Mouse (Mus musculus) cortical plate, adult 2 months (tissue): ENCODE data around the gene Aip. TPM values are rescaled to one million over a fixed set of nuclear protein-coding genes. Genes with fewer than 3 reads are reported as not detected.
"Not testable (repeated sequence)": the region's sequence is repeated elsewhere in the genome, so short reads cannot be mapped to it uniquely, and the experiment has no call there.

Source experiments
- H3K27ac ChIP-seq: fragments of 200-500 bp; 2 replicates; pipeline ENCODE4 v1.5.1; 2012; ENCODE audit warnings: low read length, control low read depth, inconsistent platforms; ENCODE audit not compliant: insufficient read depth
- H3K4me1 ChIP-seq: fragments of 200-500 bp; 2 replicates; pipeline ENCODE4 v1.6.1; 2011; ENCODE audit warnings: low read length; ENCODE audit not compliant: control insufficient read depth, insufficient read depth
- H3K4me3 ChIP-seq: fragments of 200-500 bp; 2 replicates; pipeline ENCODE4 v1.5.1; 2011; ENCODE audit warnings: mild to moderate bottlenecking, low read length, control low read depth; ENCODE audit not compliant: insufficient read depth
- CTCF ChIP-seq: fragments of 200-500 bp; IDR thresholded peaks from 2 replicates; pipeline ENCODE4 v1.5.1; 2011; ENCODE audit warnings: mild to moderate bottlenecking, control low read depth, low read length; ENCODE audit not compliant: insufficient read depth; ENCODE audit errors: extremely low read depth
- POLR2A ChIP-seq: fragments of 200-500 bp; IDR thresholded peaks from 2 replicates; pipeline ENCODE4 v1.6.1; 2011; ENCODE audit warnings: mild to moderate bottlenecking, low read length, control low read depth; ENCODE audit not compliant: insufficient read depth; ENCODE audit errors: extremely low read depth
- polyA plus RNA-seq: library from polyadenylated mRNA; depleted of rRNA; stranded (reverse); fragments of >200 nt; gene quantifications from 2 replicates; pipeline ENCODE4 v1.2.3, GENCODE M21; 2012

The Aip gene
- polyA plus RNA-seq, 1 experiment, result 167 TPM

- TF ChIP-seq POLR2A (no peak), CTCF (no peak)
- H3K4me1 ChIP-seq, result peaks cover 5% of the 10 kb centered on the region
- no peak overlapping the region for H3K27ac ChIP-seq
- H3K4me3 ChIP-seq, result no peak overlapping the region
Observed at GRCm38 (mm10) chr19:4122411-4123370, 3.0 kb downstream of the Aip start.

- not testable (repeated sequence) for H3K4me3 ChIP-seq, H3K27ac ChIP-seq
Observed at GRCm38 (mm10) chr19:4121896-4122295, 3.8 kb downstream of the Aip start.

GRCm38 (mm10) chr19:4121097-4121805 is 4.4 kb downstream of the Aip start:
- peak overlapping the region; percentile 47 for H3K4me3 ChIP-seq
- peak overlapping the region; percentile 26 for H3K27ac ChIP-seq
- TF ChIP-seq POLR2A (peak; percentile 82), CTCF (no peak)
- H3K4me1 ChIP-seq, result peaks cover 5% of the 10 kb centered on the region

More at GRCm38 (mm10) chr19:4121896-4122295, 3.8 kb downstream of the Aip start:
- H3K4me1 ChIP-seq, result not testable (repeated sequence)

GRCm38 (mm10) chr19:4120496-4120895 is 5.2 kb downstream of the Aip start:
- Histone ChIP-seq H3K27ac (no peak overlapping the region), H3K4me3 (no peak overlapping the region)

GRCm38 (mm10) chr19:4119716-4120487 is 5.8 kb downstream of the Aip start:
- TF ChIP-seq POLR2A (no peak), CTCF (no peak)
- H3K4me1 ChIP-seq, result peaks cover 5% of the 10 kb centered on the region
- H3K4me3 ChIP-seq, result no peak overlapping the region
- no peak overlapping the region for H3K27ac ChIP-seq

More at GRCm38 (mm10) chr19:4120496-4120895, 5.2 kb downstream of the Aip start:
- TF ChIP-seq CTCF (no peak), POLR2A (no peak)
- H3K4me1 ChIP-seq, result peaks cover 5% of the 10 kb centered on the region

GRCm38 (mm10) chr19:4118350-4118749 is 7.3 kb downstream of the Aip start:
- TF ChIP-seq POLR2A (no peak), CTCF (no peak)
- no peak overlapping the region for H3K27ac ChIP-seq
- no peak overlapping the region for H3K4me3 ChIP-seq
- H3K4me1 ChIP-seq, result peaks cover 5% of the 10 kb centered on the region

- no peak overlapping the region for H3K4me3 ChIP-seq
Observed at GRCm38 (mm10) chr19:4117006-4117405, 8.7 kb downstream of the Aip start.

GRCm38 (mm10) chr19:4115816-4116215 is 9.8 kb downstream of the Aip start:
- H3K4me3 ChIP-seq, result no peak overlapping the region
- H3K4me1 ChIP-seq, result peaks cover 7% of the 10 kb centered on the region
- TF ChIP-seq POLR2A (no peak), CTCF (no peak)

More at GRCm38 (mm10) chr19:4117006-4117405, 8.7 kb downstream of the Aip start:
- H3K4me1 ChIP-seq, result peaks cover 7% of the 10 kb centered on the region
- TF ChIP-seq POLR2A, result no peak
- TF ChIP-seq CTCF, result no peak
- H3K27ac ChIP-seq, result no peak overlapping the region

GRCm38 (mm10) chr19:4115144-4115543 is 10.5 kb downstream of the Aip start:
- H3K27ac ChIP-seq, result no peak overlapping the region
- TF ChIP-seq POLR2A, result no peak
- TF ChIP-seq CTCF, result no peak
- H3K4me3 ChIP-seq, result no peak overlapping the region
- H3K4me1 ChIP-seq, result peaks cover 3% of the 10 kb centered on the region; the same call in 1 of the 2 replicates

More at GRCm38 (mm10) chr19:4115816-4116215, 9.8 kb downstream of the Aip start:
- no peak overlapping the region for H3K27ac ChIP-seq

GRCm38 (mm10) chr19:4114551-4114950 is 11.1 kb downstream of the Aip start:
- H3K4me1 ChIP-seq, result peaks cover 3% of the 10 kb centered on the region; the same call in 1 of the 2 replicates
- TF ChIP-seq POLR2A, result no peak

More at GRCm38 (mm10) chr19:4114551-4114950, 11.1 kb downstream of the Aip start:
- Histone ChIP-seq H3K27ac (no peak overlapping the region), H3K4me3 (no peak overlapping the region)
